Mouse (Mus musculus) neutrophil, adult 83 days (primary cell): Measurements from ENCODE around the gene Ulk1. TPM values are rescaled to one million over a fixed set of nuclear protein-coding genes. Genes with fewer than 3 reads are reported as not detected.

Experiments used
- total RNA-seq, 2 experiments: library from RNA; stranded (reverse); gene quantifications; one replicate each; pipeline ENCODE4 v1.2.4; 2023

Gene Ulk1
- total RNA-seq = 10 to 100 TPM; 66.8 to 78.5 TPM

DNA sequence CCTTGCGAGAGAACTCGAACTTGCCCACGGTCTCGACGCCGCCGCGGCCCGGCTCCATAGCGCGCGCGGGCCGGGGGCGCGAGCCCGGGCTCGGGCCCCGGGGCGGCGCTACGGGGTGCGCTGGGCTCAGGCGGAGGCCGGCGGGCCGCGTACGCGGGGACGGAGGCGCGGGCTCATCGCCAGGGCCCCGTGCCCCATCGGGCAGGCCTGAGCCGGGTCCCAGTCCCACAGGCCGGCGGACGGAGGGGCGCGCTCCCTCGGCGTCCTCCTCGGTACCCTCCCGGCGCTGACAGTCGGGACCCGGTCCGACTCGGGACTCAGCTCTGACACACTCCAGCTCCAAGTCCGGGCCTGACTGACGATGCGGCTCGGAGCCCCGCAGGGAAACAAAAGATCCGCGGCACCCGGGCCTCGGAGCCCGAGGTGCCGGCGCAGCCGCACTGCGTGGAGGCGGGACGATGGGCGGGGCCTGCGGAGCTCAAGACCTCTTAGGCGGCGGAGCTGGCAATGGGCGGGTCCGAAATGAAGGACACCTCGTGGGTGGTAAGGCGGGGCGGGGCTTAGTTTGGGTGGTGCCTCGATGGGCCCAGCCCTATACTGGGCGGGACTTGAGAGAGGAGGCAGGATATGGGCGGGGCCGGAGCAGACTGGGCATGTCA, at the start of gene Ulk1:
Ulk1 (minus strand) TSS at position 431 of the 659 bp plus-strand sequence.

DNA sequence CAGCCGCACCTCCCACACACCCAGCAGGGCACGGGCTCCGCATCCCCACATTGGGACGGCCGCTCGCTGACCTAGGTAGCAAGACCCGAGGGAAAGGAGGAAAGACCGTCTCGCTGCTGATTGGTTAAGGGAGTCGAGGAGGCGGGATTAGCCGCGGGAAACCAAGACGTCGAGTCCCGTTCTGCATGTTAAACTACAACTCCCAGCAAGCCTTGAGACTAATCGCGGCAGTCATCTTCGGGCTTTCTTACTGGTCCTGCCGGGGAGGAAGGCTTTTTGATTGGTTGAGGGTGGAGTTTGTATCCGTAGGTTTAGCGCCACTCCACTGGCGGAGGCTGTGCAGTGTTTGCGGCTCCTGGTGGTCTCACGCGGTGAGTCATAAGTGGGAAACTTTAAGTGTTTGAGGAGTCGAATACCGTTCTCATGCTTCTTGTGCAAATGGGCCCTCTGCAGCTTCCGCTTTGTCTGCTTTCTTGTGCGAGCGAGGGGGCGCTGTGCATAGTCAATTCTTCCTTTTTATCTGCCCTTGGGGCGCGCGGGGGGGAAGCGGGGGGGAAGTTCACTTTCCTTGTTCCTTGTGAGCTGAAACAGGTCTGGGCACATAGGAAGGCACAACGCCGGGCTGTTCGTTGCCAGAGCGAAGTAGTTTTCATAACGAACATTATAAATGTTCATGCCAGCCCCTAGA, 29.9 kb upstream of the Ulk1 start, which contains the start of the genes Hscb and Chek2:
Hscb (minus strand) TSS at position 100 of the 688 bp plus-strand sequence.
Chek2 (plus strand) TSS at position 302 of the 688 bp plus-strand sequence.

GRCm38 (mm10) chr5:110779998-110780760, 29.7 kb downstream of the Ulk1 start, which contains the start of gene Pus1:
Gene Pus1 (minus strand): TSS chr5:110780659.

DNA sequence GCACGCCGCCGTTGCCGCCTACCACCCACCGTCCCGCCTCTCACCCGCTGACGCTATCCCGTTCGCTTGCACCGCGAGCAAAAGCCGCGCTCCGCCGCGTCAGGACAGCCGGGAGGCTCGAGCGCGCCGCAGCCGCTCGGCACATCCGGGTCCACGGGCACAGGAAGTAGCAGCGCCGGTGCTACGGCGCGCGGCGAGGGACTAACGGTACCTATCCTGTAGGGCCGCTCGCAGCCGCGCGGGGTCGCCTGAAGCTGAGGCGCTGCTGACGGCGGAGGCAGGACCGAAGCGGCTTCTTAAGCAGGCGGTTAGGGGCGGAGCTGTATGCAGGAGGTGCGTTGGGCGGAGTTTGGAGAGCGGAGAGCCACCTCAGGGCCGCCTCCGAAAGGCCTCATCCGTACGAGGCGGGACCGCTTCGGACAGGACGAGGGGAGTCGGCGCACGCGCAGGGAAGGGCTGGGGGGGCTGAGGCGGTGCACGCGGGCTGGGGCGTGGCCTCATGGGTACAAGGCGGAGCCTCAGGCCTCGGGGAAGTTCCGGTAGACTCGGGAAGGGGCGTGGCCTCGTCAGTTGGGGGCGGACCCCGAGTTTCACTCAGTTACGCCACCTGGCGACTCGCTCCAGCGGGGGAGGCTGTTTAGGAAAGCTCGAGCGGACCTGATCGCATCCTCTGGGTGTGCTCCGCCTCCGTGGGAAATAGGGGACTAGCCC, 39.3 kb downstream of the Ulk1 start, which contains the start of gene Ep400:
Ep400 (minus strand) TSS at position 270 of the 711 bp plus-strand sequence.

Other genes starting within 250 kb of the Ulk1 start
- gene Noc4l, start 156.7 kb downstream of the Ulk1 start, total RNA-seq = 10 to 100 TPM; 23.0 to 23.7 TPM
- gene Ddx51, start 156.6 kb downstream of the Ulk1 start, total RNA-seq = 10 to 100 TPM; 13.9 to 15.8 TPM
- gene Ep400, start 39.4 kb downstream of the Ulk1 start, total RNA-seq = 100 to 1,000 TPM; 119 to 120 TPM
- gene Pus1, start 29.4 kb downstream of the Ulk1 start, total RNA-seq = 10 to 100 TPM in 1 of 2 experiments, 1 to 10 TPM in 1; 9.2 to 12.8 TPM
- gene Hscb, start 29.7 kb upstream of the Ulk1 start, total RNA-seq = 10 to 100 TPM in 1 of 2 experiments, 1 to 10 TPM in 1; 6.2 to 11.3 TPM
- gene Chek2, start 29.9 kb upstream of the Ulk1 start, total RNA-seq = 10 to 100 TPM; 14.0 to 15.4 TPM
- gene Ttc28, start 69.7 kb upstream of the Ulk1 start, total RNA-seq = 1 to 10 TPM; 1.8 to 2.1 TPM